Mouse (Mus musculus) midbrain, postnatal 0 days (tissue): ENCODE results near the gene Mmp24. TPM values are rescaled to one million over a fixed set of nuclear protein-coding genes. Genes with fewer than 3 reads are reported as not detected.

Experiments
- ATAC-seq: fragments of 200-750 bp; cut with Nextera tagmentation; 2 replicates; pipeline ENCODE4 v1.8.0; 2017; ENCODE audit warnings: moderate number of reproducible peaks, mild to moderate bottlenecking, moderate TSS enrichment, moderate library complexity; ENCODE audit not compliant: low FRiP score
- DNase-seq: peaks from one replicate; pipeline ENCODE4 v3.0.0-alpha.2; 2015; ENCODE audit warnings: low spot score
- H3K27ac ChIP-seq: fragments of 300-500 bp; sonication (generic); 2 replicates; pipeline ENCODE4 v1.5.1; 2014; ENCODE audit warnings: low read depth, mild to moderate bottlenecking, low read length, mixed read lengths
- H3K27me3 ChIP-seq: fragments of 300-500 bp; sonication (generic); 2 replicates; pipeline ENCODE4 v1.6.1; 2014; ENCODE audit warnings: low read length, control low read depth, mixed read lengths; ENCODE audit not compliant: insufficient read depth
- H3K36me3 ChIP-seq: fragments of 300-500 bp; sonication (generic); 2 replicates; pipeline ENCODE4 v1.6.1; 2014; ENCODE audit warnings: low read length, control low read depth, mixed read lengths; ENCODE audit not compliant: insufficient read depth
- H3K4me1 ChIP-seq: fragments of 300-500 bp; sonication (generic); 2 replicates; pipeline ENCODE4 v1.6.1; 2014; ENCODE audit warnings: mild to moderate bottlenecking, control low read depth, antibody characterized with exemption, low read length, mixed read lengths; ENCODE audit not compliant: insufficient read depth
- H3K4me2 ChIP-seq: fragments of 300-500 bp; sonication (generic); 2 replicates; pipeline ENCODE4 v1.6.1; 2014; ENCODE audit warnings: low read depth, mild to moderate bottlenecking, low read length, mixed read lengths; ENCODE audit not compliant: poor library complexity, severe bottlenecking
- H3K4me3 ChIP-seq: fragments of 300-500 bp; sonication (generic); 2 replicates; pipeline ENCODE4 v1.5.1; 2014; ENCODE audit warnings: low read depth, mild to moderate bottlenecking, low read length, moderate library complexity
- H3K9ac ChIP-seq: fragments of 300-500 bp; sonication (generic); replicated peaks from 2 replicates; pipeline ENCODE4 v1.6.1; 2014; ENCODE audit warnings: mild to moderate bottlenecking, low read length, moderate library complexity, mixed read lengths; ENCODE audit not compliant: poor library complexity, severe bottlenecking
- H3K9me3 ChIP-seq: fragments of 300-500 bp; sonication (generic); 2 replicates; pipeline ENCODE4 v1.6.1; 2016; ENCODE audit warnings: low read length, control low read depth
- CTCF ChIP-seq: IDR thresholded peaks from 2 replicates; pipeline ENCODE4 v1.5.1; 2016; ENCODE audit warnings: antibody characterized with exemption, mild to moderate bottlenecking
- WGBS: fragments of 180-500 bp; shearing (Covaris S2); extraction: QIAGEN DNeasy Blood & Tissue Kit; methylation state at CpG from one replicate; pipeline ENCODE4 v1.1.7; 2014; 5-methylcytosine and 5-hydroxymethylcytosine counted together
- polyA plus RNA-seq: library from polyadenylated mRNA; unstranded; fragments of >200 nt; fragmentation: Nextera tagmentation; extraction: Ambion mirVana; gene quantifications from 2 replicates; pipeline ENCODE4 v1.2.1, GENCODE M21; 2015
- total RNA-seq: library from RNA; depleted of rRNA; stranded (reverse); fragments of >200 nt; gene quantifications from 2 replicates; pipeline ENCODE4 v1.2.3, GENCODE M21; 2014; rRNA removed

Mmp24 gene
- total and polyA plus RNA-seq, 2 experiments from 2014 or later, result 12.3 to 178 TPM

DNA sequence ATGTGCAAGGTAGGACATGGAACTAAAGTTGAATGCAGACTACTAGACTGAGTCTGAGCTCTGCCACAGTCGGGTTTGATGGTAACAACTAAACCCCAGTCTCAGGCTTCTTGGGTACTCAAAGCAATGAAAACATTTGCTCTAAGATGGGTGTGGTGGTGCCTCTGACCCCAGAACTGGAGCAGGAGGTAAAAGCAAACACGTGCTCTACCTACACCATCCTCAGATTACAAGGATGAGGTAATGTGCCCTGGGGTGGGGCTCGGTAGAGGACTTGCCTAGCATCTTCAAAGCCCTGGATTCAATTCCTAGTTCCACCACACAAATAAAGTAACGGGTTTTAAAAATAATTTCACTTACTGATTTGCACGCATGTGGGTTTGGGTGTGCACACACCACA is 77.4 kb downstream of the Mmp24 start:
- H3K4me1 ChIP-seq, result no peaks in the 10 kb centered on the region
- DNase-seq (no peak), ATAC-seq (no peak)
- TF ChIP-seq CTCF, result no peak
- H3K36me3 ChIP-seq, result peaks cover 41% of the 10 kb centered on the region
- WGBS, result 93% methylated on average over 5 of the region's 5 CpGs
- no peak overlapping the region for H3K9ac ChIP-seq
- H3K27me3 ChIP-seq, result no peaks in the 10 kb centered on the region
- no peaks in the 10 kb centered on the region for H3K9me3 ChIP-seq
- H3K27ac ChIP-seq, result no peak overlapping the region
- no peak overlapping the region for H3K4me3 ChIP-seq
- no peak overlapping the region for H3K4me2 ChIP-seq

DNA sequence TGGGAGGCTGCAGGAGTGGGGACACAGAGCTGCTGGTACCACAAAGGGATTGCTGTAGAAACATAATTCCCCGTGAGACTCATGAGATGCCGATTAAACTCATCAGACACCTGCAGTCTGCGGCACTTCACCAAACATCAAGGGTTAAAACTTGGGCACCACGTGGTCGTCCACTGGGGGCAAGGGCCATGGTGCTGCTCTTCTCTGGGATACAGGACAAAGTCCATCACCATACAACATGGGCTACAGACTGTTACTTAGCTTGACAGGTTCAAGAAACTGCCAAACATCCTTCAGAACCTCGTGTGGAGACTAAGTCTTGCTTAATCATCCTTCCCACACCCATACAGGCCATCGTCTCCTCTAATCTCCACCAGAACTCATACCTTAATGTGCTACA is 85.0 kb downstream of the Mmp24 start:
- Histone ChIP-seq H3K27me3 (no peaks in the 10 kb centered on the region), H3K36me3 (peaks cover 7% of the 10 kb centered on the region; the same call in 1 of the 2 replicates), H3K4me2 (no peak overlapping the region), H3K9me3 (no peaks in the 10 kb centered on the region), H3K4me1 (no peaks in the 10 kb centered on the region), H3K4me3 (no peak overlapping the region), H3K9ac (no peak overlapping the region), H3K27ac (no peak overlapping the region)
- no peak for TF ChIP-seq CTCF
- 84% methylated on average over 7 of the region's 7 CpGs for WGBS
- no peak for ATAC-seq
- DNase-seq, result no peak

DNA sequence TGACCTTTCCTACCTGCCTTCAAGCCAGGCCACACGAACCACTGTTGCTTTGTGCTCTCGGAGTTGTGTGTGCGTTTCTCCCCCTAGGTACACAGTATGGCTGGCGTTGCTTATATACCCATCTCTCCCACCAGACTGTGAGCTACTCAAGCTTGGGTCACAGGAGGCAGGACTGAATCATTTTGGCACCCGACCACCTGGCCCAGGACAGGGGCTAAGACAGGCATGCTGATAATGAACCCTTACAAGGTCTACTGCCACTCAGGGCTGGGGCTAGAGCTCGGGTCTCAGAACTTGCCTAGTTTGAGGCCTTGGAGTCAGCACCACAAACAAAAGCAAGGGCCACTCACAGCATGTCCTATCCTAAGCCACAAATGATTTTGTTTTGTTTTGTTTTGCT is 86.4 kb downstream of the Mmp24 start:
- Histone ChIP-seq H3K27ac (no peak overlapping the region), H3K9ac (no peak overlapping the region), H3K27me3 (no peaks in the 10 kb centered on the region), H3K9me3 (no peaks in the 10 kb centered on the region), H3K4me3 (no peak overlapping the region), H3K4me2 (no peak overlapping the region), H3K36me3 (peaks cover 4% of the 10 kb centered on the region; the same call in 1 of the 2 replicates), H3K4me1 (no peaks in the 10 kb centered on the region)
- DNase-seq, result no peak
- 91% methylated on average over 6 of the region's 6 CpGs for WGBS
- no peak for TF ChIP-seq CTCF
- no peak for ATAC-seq

DNA sequence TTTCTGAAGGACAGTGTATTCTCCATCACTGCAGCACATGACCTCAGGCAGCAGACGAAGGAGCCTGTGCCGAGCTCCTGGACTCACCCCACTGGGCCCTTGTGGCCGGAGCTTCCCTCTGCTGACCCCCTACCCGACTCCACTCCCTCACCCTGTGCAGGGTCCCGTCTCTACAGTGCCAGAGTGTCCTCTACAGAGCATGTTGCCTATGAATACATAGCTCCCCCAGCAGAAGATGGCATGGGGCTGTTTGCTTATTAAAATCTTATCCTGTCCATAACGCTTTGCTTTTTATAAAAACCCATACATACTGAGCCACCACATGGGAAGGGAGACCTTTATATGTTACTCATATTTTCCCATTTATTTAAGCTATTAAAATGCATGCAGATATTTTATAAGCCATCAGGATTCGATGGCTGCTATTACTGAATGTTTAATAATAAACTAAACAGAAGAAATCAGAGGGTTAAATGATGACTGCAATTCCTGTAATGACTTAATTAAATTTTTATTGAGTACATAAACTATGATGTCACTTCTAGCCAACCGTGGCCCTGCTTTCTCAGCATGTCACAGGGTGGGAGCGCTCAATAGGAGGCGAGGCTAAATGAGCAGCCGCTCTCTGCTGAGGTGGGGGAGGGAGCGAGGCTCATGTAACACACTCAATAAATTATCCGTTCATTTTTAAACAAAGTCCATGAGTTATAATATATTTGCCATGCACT is 87.6 kb downstream of the Mmp24 start:
- no peak for TF ChIP-seq CTCF
- Histone ChIP-seq H3K4me2 (no peak overlapping the region), H3K9ac (no peak overlapping the region), H3K4me1 (no peaks in the 10 kb centered on the region), H3K27ac (peak overlapping the region; percentile 55), H3K27me3 (no peaks in the 10 kb centered on the region), H3K4me3 (no peak overlapping the region), H3K36me3 (peaks cover 7% of the 10 kb centered on the region), H3K9me3 (no peaks in the 10 kb centered on the region)
- ATAC-seq, result peak; percentile 90
- WGBS, result 49% methylated on average over 13 of the region's 13 CpGs
- DNase-seq, result peak; percentile 82

DNA sequence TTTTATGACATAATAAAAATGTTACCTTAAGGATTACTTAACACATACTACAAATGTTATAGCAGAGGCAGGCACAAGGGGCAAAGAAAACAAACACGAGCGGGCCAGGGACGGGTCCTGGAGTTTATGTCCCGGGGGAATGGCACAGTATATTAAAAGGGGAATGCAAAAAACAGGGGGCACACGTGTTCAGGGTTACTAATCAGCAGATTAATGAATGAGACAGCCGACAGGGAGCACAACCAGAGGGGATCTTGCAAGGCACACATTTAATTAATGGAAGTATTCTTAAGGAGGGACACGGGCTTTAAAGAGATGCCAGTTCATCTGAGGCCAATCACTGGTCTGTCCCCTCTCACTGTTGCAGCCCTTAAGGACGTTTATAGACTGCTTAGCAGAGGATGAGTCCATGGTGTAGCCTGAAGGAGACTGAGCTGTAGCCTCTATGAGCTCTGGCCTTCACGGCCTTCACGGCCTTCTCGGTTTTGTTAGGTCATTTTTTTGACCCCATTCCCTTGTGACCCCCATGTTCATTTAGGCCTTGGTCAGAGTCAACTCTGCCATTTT is 88.2 kb downstream of the Mmp24 start:
- peaks cover 10% of the 10 kb centered on the region for H3K36me3 ChIP-seq
- H3K4me1 ChIP-seq, result no peaks in the 10 kb centered on the region
- no peaks in the 10 kb centered on the region for H3K27me3 ChIP-seq
- DNase-seq (no peak), ATAC-seq (0 out of 2 replicates have a peak, but pooled peaks have one; percentile 10)
- WGBS, result 40% methylated on average over 11 of the region's 11 CpGs
- H3K4me2 ChIP-seq, result no peak overlapping the region
- TF ChIP-seq CTCF, result no peak
- H3K4me3 ChIP-seq, result no peak overlapping the region
- no peak overlapping the region for H3K9ac ChIP-seq
- no peaks in the 10 kb centered on the region for H3K9me3 ChIP-seq
- peak overlapping the region; percentile 39 for H3K27ac ChIP-seq

Other genes starting within 250 kb of the Mmp24 start
- gene Gss, start 182.5 kb upstream of the Mmp24 start, total RNA-seq, result 9.2 and 12.9 TPM in 2 replicates
- 11.6 and 12.1 TPM in 2 replicates for gene Gss, start 182.5 kb upstream of the Mmp24 start, polyA plus RNA-seq
- gene Myh7b, start 164.1 kb upstream of the Mmp24 start, total RNA-seq, result 0.14 and 0.38 TPM in 2 replicates
- gene Myh7b, start 164.1 kb upstream of the Mmp24 start, polyA plus RNA-seq, result 1.5 and 3.4 TPM in 2 replicates
- gene Trpc4ap, start 83.0 kb upstream of the Mmp24 start, total RNA-seq, result 148 and 155 TPM in 2 replicates
- gene Trpc4ap, start 83.0 kb upstream of the Mmp24 start, polyA plus RNA-seq, result 121 and 122 TPM in 2 replicates
- 41.1 and 44.5 TPM in 2 replicates for gene Edem2, start 45.9 kb upstream of the Mmp24 start, total RNA-seq
- gene Edem2, start 45.9 kb upstream of the Mmp24 start, polyA plus RNA-seq, result 33.0 and 35.7 TPM in 2 replicates
- gene Gm17581, start 39.5 kb upstream of the Mmp24 start, total RNA-seq, result not detected in 2 replicates
- gene Gm17581, start 39.5 kb upstream of the Mmp24 start, polyA plus RNA-seq, result not detected in 2 replicates
- gene Procr, start 24.2 kb upstream of the Mmp24 start, total RNA-seq, result 1.5 TPM in 2 replicates
- gene Procr, start 24.2 kb upstream of the Mmp24 start, polyA plus RNA-seq, result 2.5 and 2.9 TPM in 2 replicates
- 35.2 TPM in 2 replicates for gene BC029722, start 44.1 kb downstream of the Mmp24 start, total RNA-seq
- gene BC029722, start 44.1 kb downstream of the Mmp24 start, polyA plus RNA-seq, result 56.6 and 61.0 TPM in 2 replicates
- 80.7 and 85.4 TPM in 2 replicates for gene Eif6, start 51.6 kb downstream of the Mmp24 start, total RNA-seq
- gene Eif6, start 51.6 kb downstream of the Mmp24 start, polyA plus RNA-seq, result 130 and 143 TPM in 2 replicates
- gene Fam83c, start 59.5 kb downstream of the Mmp24 start, total RNA-seq, result not detected in 2 replicates
- gene Fam83c, start 59.5 kb downstream of the Mmp24 start, polyA plus RNA-seq, result 0.07 TPM in 1 of 2 replicates, not detected in the other
- 44.6 and 48.2 TPM in 2 replicates for gene Uqcc1, start 155.0 kb downstream of the Mmp24 start, total RNA-seq
- 55.0 and 58.9 TPM in 2 replicates for gene Uqcc1, start 155.0 kb downstream of the Mmp24 start, polyA plus RNA-seq
- not detected in 2 replicates for gene Gm15557, start 165.4 kb downstream of the Mmp24 start, total RNA-seq
- gene Gm15557, start 165.4 kb downstream of the Mmp24 start, polyA plus RNA-seq, result not detected in 2 replicates
- 1.5 and 2.0 TPM in 2 replicates for gene Gdf5, start 170.0 kb downstream of the Mmp24 start, total RNA-seq
- gene Gdf5, start 170.0 kb downstream of the Mmp24 start, polyA plus RNA-seq, result 0.69 and 1.2 TPM in 2 replicates
- 14.1 and 19.2 TPM in 2 replicates for gene Cep250, start 181.1 kb downstream of the Mmp24 start, total RNA-seq
- 8.7 and 10.1 TPM in 2 replicates for gene Cep250, start 181.1 kb downstream of the Mmp24 start, polyA plus RNA-seq
- gene 6430550D23Rik, start 232.6 kb downstream of the Mmp24 start, total RNA-seq, result 0.44 and 1.0 TPM in 2 replicates
- 0.27 and 0.75 TPM in 2 replicates for gene 6430550D23Rik, start 232.6 kb downstream of the Mmp24 start, polyA plus RNA-seq
- gene Ergic3, start 232.7 kb downstream of the Mmp24 start, total RNA-seq, result 280 and 284 TPM in 2 replicates
- gene Ergic3, start 232.7 kb downstream of the Mmp24 start, polyA plus RNA-seq, result 467 and 547 TPM in 2 replicates